Mouse (Mus musculus): ENCODE results near the gene Usp13.
A peak's percentile ranks its signal among the peaks of the same experiment; 100 is the strongest.

The Usp13 gene

GRCm38 (mm10) chr3:32939802-32940501 is 122.6 kb downstream of the Usp13 start:
- no peak for DNase-seq (ENCODE audit: low spot score in 2 of 2)

GRCm38 (mm10) chr3:32947486-32947885 is 130.1 kb downstream of the Usp13 start:
- DNase-seq (ENCODE audit: low spot score in 2 of 2) = no peak

GRCm38 (mm10) chr3:32951382-32951781 is 134.0 kb downstream of the Usp13 start:
- DNase-seq (ENCODE audit: low spot score in 2 of 2) = no peak

DNA sequence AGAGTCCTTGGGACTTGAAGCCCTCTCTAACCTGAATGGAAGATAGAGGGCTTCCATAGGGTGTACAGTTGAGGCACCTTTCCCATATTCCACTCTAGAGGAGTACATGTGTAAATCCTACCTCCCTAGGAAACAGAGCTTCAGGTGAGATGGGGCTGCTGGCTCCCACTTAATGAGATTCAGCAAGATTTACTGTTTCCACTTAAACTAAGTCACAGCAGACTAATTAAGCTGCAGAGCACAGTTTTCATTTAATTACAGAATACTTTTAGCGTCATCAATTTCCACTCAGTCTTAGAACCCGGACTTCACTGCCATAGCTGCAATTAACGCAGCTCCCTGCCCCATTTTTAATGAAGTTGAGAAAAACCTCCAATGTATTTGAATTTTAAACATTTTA is 144.1 kb downstream of the Usp13 start:
- no peak for DNase-seq (ENCODE audit: low spot score in 2 of 2)

DNA sequence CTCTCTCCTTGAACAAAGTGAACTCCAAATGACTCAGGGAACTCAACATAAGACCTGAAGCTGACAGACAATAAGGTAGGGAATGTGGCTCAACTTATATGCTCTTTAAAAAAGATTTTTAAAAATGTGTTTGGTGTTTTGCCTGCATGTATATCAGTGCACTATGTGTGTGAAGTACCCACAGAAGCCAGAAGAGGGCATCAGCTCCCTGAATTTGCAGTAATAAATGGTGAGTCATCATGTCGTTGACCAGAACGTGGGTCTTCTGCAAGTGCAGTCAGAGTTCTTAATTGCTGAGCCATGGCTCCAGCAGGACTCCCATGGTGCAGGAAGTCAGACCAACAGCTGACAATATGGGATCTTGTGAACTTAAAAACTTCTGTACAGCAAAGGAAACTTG is 148.2 kb downstream of the Usp13 start:
- peak in 1 of 2 experiments; percentile 23 for DNase-seq (ENCODE audit: low spot score in 2 of 2)

DNA sequence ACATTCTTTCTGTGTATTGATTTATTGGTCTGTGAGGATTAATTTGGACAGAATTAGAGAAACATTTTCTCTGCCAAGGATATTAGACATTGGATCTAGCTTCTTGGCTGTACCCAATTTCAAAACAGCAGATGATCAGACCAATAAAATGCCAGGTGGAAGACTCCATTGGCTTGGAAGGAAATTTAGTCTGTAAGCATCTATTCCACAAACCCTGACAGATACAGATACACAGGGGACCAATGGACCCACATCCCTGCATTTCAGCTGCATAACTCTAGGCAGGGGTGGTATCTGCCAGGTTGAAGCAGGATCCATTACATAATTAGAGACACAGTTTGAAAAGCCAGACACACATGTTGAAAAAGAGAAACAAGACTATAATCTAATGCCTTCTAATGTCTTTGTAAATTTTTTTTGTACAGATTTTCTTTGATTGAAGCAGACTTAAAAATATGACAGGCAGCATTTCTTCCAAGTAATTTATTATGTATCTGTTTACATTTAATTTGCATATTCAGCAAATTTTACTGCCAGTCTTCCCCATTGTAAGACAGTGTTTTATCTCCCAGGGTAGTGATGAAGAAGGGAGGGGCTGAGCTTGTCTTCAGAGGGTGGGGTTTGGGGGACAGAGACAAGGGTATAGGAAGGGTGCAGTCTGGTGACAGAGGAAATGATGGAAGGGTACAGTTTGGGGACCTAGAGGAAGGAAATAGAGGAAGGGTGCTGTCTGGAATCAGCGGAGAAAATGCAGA is 151.5 kb downstream of the Usp13 start:
- no peak for DNase-seq (ENCODE audit: low spot score in 2 of 2)

- DNase-seq (ENCODE audit: low spot score in 2 of 2) = no peak
Measured at GRCm38 (mm10) chr3:32970257-32970656, 152.9 kb downstream of the Usp13 start.

DNA sequence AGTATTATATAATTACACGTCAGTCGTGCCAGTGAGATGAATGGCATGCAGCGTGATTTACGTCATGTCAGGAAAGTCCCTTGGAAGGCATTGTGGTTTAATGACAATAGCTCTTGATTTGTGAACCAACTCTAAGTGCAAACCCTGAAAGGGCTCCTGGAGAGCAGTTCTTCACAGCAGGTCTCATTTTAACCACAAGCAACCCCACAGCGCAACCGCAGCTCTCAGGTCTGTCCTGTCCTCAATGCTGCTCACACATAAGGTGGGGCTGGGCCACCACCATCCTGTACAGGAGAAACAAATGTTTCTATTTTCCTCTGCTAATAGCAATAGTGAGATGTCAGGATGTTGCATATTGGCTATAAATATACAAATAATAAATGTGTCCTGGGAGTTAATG is 161.9 kb downstream of the Usp13 start:
- DNase-seq (ENCODE audit: low spot score in 2 of 2) = no peak

DNA sequence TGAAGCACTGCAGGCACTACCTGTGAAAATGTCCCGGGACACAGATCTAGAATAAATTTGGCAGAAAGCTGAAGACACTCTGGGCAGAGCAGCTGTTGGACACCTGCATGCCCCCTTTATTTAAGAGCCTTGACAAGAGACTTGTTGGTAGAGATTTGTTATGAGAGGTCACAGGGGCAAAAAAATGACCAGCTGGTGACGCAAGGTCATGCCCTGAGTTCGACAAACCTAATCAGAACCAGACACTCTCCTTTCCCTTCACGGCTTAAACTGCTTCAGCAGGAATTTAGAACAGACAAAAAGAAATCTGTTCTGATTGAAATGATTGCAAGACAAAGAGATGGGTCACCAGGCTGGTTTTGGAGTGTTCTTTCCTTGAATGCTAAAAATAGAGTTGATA is 162.6 kb downstream of the Usp13 start:
- no peak for DNase-seq (ENCODE audit: low spot score in 2 of 2)

DNA sequence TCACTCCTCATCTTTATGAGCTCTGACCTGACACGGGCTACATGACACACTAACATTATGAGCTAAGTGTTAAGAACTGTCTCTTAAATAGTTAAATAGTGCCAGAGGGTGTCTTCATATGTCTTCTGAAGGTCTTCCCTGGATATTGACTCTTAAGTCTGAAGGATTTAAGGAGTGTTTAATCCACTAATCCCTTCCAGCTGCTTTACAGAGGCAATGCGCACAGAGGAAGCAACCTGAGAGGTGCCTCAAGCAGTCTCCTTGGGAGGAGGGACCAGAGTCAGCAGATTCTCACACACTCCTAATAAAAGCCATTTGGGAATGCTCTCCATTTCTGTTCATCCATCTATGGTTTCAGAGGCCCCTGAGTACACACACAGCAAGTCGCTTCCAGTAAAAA is 167.8 kb downstream of the Usp13 start:
- no peak for DNase-seq (ENCODE audit: low spot score in 2 of 2)
